Mouse (Mus musculus) embryo, embryonic 9.5 days (tissue): ENCODE data around the gene Slc1a2.
A peak's percentile ranks its signal among the peaks of the same experiment; 100 is the strongest.

ENCODE experiments used
- DNase-seq: peaks from one replicate; pipeline ENCODE4 v3.0.0-alpha.2; 2017; ENCODE audit errors: extremely low spot score

The Slc1a2 gene

DNA sequence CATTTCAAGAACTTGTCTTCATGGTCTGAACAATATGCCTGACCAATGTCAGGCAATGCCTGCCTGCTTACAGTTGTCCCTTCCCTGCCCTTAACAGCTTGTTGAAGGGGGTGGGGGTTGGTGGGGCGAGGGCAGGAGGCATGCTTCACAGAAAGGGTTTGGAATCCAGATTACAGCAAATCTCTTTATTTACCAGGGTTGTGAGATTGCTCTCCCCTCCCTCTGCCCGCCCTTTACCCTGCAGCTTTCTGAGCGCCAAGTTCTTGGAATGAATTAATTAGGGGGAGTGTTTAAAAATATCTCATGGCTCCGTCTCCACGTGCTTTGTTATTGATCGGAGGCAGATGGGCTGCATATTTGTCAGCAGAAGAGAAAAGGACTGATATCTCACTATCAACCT, 4.9 kb downstream of the Slc1a2 start:
- no peak for DNase-seq

DNA sequence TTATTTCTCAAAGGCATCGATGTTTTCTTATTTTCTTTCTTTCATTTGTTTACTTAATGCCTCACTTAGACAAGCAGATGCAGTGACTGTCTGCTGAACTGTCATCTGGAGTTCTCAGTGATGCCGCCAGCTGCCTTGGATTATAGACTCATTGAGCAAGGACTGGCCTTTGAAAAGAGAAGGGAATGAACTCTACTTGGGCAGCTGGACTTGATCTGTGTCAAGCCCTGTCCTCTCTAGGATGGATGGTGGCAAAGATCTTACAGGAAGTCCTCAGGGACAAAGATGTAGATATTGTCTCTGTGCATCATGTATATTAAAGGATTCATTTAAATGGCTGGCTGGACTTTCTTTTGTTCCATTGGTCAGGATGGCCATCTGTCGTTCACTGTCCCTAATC, 5.4 kb downstream of the Slc1a2 start:
- no peak for DNase-seq

DNA sequence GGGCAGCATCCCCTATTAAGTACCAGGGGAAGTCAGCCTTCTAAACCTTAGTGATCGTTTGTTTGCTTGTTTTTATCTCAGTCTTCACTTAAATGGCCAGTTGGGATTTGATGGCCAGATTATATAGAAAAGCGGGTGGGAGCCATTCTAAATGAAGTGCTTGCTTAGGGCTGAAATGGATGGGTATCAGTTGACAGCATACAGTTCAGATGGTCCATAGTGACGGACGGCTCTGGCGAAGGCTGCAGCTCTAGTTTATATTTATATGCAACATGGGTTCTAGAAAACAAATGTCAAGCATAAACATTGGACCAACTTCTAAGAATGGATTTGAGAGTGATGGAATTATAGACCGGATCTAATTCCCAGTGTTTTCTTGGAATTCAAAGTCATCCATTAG, 9.5 kb downstream of the Slc1a2 start:
- no peak for DNase-seq

- DNase-seq: no peak
These were observed 11.1 kb downstream of the Slc1a2 start for GRCm38 (mm10) chr2:102669580-102669979.

GRCm38 (mm10) chr2:102674582-102674981, 16.1 kb downstream of the Slc1a2 start:
- DNase-seq: no peak

DNA sequence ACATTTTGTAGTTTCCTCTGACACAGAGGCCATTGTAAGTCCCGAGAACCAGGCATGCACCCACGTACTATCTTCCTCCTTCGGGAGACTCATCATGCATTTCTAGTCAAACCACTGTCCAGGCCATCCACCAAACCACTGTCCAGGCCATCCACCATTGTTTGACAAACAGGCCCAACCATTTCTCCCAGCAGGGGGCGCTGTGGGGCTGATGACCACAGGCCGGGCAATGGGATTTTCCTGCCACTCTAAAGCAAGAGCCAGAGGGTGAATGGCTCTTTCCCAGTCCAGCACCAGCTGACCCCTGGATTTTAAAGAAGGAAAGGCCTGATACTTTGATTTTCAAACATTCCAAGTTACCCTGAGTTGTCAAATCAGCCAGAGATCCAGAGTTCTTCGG, 16.8 kb downstream of the Slc1a2 start:
- peak; percentile 57 for DNase-seq

DNA sequence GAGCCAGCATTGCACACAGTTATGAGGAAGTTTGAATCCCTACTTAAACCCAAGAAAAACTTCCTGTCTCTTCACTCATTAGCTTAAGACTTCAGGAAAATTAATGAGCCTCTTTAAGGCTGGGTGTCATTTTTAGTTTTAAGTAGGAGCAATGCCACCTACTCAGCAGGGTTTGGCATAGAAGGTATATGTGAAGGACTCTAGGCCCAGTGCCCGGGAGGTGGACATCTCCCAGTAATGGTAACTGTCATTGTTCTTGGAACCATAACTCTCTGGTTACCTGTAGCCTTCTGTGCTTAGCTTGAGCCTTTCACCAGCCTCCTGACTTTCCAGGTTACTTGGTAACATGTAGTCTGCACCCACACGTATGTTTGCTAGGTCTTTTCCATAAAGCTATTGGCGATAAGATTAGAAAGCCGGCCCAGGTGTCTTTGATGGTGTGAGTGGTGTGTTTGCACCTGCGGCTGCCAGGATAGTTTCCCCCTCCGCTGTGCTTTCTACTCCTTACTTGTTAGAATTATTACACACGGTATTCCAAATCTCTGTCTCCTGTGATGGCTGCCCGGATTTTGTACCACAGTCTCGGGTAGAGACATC, 18.4 kb downstream of the Slc1a2 start:
- DNase-seq: no peak

GRCm38 (mm10) chr2:102677400-102677799, 18.9 kb downstream of the Slc1a2 start:
- DNase-seq: no peak

DNA sequence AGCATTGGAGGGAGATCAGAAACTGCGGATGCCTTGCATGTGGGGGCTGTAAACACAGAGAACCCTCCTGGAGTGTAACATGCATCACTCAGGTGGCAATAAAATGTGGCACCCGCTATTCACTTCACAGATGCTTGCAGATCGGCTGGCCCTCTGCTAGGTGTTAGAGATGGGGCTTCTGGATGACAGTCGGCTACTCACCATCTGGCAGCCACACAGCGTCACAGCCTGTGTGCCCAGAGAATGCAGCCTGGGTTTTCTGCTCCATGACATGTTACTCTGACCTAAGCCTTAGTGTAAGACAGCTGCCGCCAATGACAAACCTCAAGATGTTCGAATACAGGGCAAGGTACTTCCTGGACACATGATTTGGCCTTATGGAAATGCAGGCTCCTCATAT, 22.9 kb downstream of the Slc1a2 start:
- no peak for DNase-seq

DNA sequence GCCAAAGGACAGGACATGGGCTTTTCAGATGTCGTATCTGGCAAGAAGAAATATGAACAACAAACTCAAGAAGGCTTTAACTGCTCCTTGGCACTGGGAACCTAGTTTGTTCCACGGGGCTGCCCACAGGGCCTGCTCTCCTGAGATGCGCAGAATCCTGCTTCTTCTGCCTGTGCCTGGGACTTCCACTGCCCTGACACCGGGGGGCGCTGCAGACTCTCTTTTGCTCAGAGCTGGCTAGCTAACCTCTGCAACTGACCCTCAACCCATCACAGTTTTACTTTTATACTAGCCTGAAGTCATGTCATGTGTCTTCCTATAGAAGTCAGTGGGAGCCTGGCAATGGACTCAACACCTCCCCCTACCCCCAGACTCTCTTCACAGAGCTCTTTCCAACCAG, 23.7 kb downstream of the Slc1a2 start:
- DNase-seq: peak; percentile 45

- DNase-seq: no peak
These were observed 27.1 kb downstream of the Slc1a2 start for GRCm38 (mm10) chr2:102685371-102686107.

GRCm38 (mm10) chr2:102686108-102686450, 27.6 kb downstream of the Slc1a2 start:
- no peak for DNase-seq

- no peak for DNase-seq
These were observed 35.1 kb downstream of the Slc1a2 start for GRCm38 (mm10) chr2:102693556-102693955.

GRCm38 (mm10) chr2:102694750-102695149, 36.3 kb downstream of the Slc1a2 start:
- DNase-seq: no peak

DNA sequence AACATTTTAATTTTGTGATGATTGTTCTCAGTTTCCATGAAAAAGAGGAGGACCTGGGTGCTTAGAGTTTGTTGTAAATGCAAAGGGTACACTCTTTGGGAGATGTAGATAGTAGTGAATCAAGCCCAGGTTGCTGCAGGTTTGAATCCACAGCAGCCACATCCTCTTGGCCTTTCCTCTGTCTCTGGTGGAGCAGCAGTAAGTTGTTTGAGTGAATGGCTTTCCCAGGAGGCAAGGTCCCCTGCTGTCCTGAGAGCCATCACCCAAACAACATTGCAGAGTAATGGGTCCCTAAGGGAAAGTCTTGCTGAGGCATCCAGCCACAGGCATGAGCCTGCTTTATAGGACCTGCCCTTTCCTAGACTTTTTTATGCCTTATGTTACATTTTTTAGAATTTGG, 37.1 kb downstream of the Slc1a2 start:
- DNase-seq: no peak

DNA sequence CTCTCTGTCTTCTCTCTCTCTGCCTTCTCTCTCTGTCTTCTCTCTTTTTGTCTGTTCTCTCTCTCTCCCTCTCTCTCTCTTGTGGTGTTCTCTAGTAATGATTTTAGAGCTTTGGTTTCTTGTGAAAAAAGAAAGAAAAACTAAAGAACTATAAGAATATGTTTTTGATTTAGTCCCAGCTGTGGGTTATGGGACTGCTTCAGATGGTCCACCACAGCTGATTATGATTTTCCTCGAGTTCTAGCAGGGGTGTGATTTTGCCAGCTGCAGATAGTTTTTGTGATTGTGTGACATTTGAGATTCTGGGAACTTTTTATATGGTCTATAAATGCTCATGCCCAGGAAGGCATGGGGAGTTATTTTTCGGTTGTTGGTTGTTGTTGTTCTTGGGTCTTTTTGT, 39.3 kb downstream of the Slc1a2 start:
- DNase-seq: no peak

GRCm38 (mm10) chr2:102699921-102700320, 41.5 kb downstream of the Slc1a2 start:
- no peak for DNase-seq

DNA sequence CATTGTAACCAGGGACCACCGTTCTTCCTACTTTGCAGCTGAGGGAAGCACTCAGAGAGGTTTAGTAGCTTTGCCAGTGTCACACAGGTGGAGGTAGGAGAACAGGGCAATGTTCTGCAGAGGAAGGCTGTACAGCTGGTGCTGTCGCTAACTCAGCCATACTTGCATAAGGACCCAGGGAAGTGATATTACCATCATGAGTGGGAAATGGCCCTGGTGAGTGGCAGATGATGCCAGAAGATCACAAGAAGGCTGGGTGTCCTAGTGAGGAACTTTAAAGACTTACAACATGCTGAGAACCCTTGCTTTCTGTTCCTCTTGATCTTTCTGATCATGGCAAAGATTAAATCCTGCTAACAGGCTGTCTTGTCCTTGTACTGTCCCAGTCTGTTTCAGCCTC, 42.2 kb downstream of the Slc1a2 start:
- DNase-seq: no peak

DNA sequence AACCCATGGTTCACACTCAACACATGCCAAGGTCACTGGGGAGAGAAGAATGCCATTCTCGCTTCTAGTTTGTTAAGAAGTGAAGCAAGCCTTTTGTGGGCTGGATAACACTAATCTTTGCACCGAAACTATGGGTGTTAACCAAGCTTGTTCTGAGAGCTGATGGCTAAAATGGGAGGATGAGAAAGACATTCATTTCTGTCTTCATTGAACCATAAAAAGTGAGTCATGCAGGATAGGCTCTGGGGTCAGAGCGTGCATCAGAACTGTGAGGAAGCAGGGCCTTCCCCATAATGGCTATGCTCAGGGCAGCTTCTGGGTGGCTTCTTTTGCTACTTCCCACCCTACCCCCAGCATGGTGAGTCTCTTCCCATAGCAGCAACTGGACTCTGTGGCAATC, 42.9 kb downstream of the Slc1a2 start:
- no peak for DNase-seq

- DNase-seq: no peak
These were observed 45.1 kb downstream of the Slc1a2 start for GRCm38 (mm10) chr2:102703556-102703955.

DNA sequence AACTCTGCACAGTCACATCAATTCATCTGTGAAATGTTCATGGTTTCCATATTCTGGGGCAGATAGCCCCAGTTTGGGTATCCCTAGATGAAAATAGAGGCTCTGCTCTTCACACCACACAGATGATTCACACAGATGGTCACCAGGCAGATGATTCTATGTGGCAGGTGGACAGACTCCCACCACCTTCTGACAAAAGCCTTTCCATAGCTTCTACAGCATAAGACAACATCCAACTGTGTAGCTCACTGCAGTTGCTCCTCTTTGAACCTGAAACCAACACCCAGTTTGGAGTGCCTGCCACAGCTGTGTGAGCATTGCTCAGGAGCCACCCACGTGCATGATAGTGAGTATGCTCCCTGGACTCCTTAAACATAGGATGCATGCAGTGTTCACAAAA, 46.3 kb downstream of the Slc1a2 start:
- DNase-seq: no peak

- no peak for DNase-seq
These were observed 53.1 kb downstream of the Slc1a2 start for GRCm38 (mm10) chr2:102711511-102711910.

DNA sequence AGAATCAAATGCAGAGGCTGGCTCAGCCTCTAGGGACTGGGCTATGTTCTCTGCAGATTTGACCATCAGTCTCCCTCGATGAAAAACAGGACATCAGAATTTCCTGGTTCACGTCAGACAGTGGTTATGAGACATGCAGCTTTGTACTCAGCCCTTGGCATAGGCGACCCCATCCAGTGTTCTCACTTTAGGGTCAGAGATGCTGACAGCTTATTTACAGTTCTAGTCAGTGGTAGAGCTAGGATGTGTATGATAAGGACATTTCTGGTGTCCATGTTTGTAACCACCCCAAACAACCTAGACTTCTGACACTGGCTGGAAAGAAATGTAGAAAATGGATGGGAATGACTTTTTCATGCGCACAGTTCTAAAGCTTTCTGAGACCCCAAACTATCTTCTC, 53.6 kb downstream of the Slc1a2 start:
- DNase-seq: no peak
